Mouse (Mus musculus) embryonic facial prominence, embryonic 15.5 days (tissue): Measurements from ENCODE around the gene Pbld1. TPM values are rescaled to one million over a fixed set of nuclear protein-coding genes. Genes with fewer than 3 reads are reported as not detected.

Experiments
- ATAC-seq: fragments of 200-750 bp; cut with Nextera tagmentation; 2 replicates; pipeline ENCODE4 v1.8.0; 2017; ENCODE audit warnings: low read depth, moderate TSS enrichment; ENCODE audit not compliant: insufficient number of reproducible peaks, low FRiP score, low TSS enrichment
- H3K27ac ChIP-seq: fragments of 300-500 bp; sonication (generic); replicated peaks from 2 replicates; pipeline ENCODE4 v1.5.1; 2015; ENCODE audit warnings: mild to moderate bottlenecking, inconsistent platforms
- H3K27me3 ChIP-seq: fragments of 300-500 bp; sonication (generic); 2 replicates; pipeline ENCODE4 v1.6.1; 2015; ENCODE audit warnings: inconsistent platforms
- H3K36me3 ChIP-seq: fragments of 300-500 bp; sonication (generic); 2 replicates; pipeline ENCODE4 v1.6.1; 2015; ENCODE audit warnings: mild to moderate bottlenecking, inconsistent platforms
- H3K4me1 ChIP-seq: fragments of 300-500 bp; sonication (generic); 2 replicates; pipeline ENCODE4 v1.6.1; 2015; ENCODE audit warnings: inconsistent platforms
- H3K4me2 ChIP-seq: fragments of 300-500 bp; sonication (generic); replicated peaks from 2 replicates; pipeline ENCODE4 v1.6.1; 2015; ENCODE audit warnings: mild to moderate bottlenecking, inconsistent platforms
- H3K4me3 ChIP-seq: fragments of 300-500 bp; sonication (generic); replicated peaks from 2 replicates; pipeline ENCODE4 v1.5.1; 2015; ENCODE audit warnings: mild to moderate bottlenecking, inconsistent platforms
- H3K9ac ChIP-seq: fragments of 300-500 bp; sonication (generic); 2 replicates; pipeline ENCODE4 v1.6.1; 2015; ENCODE audit warnings: inconsistent platforms
- H3K9me3 ChIP-seq: fragments of 300-500 bp; sonication (generic); replicated peaks from 2 replicates; pipeline ENCODE4 v1.6.1; 2016; ENCODE audit warnings: inconsistent platforms
- WGBS: fragments of 180-500 bp; shearing (Covaris S2); methylation state at CpG from one replicate; pipeline ENCODE4 v1.1.7; 2015; 5-methylcytosine and 5-hydroxymethylcytosine counted together
- polyA plus RNA-seq: library from polyadenylated mRNA; unstranded; fragments of >200 nt; fragmentation: Nextera tagmentation; extraction: Ambion mirVana; gene quantifications from 2 replicates; pipeline ENCODE4 v1.2.1, GENCODE M21; 2015

Gene Pbld1
- polyA plus RNA-seq, 1 experiment from 2014 or later: 1.3 TPM

DNA sequence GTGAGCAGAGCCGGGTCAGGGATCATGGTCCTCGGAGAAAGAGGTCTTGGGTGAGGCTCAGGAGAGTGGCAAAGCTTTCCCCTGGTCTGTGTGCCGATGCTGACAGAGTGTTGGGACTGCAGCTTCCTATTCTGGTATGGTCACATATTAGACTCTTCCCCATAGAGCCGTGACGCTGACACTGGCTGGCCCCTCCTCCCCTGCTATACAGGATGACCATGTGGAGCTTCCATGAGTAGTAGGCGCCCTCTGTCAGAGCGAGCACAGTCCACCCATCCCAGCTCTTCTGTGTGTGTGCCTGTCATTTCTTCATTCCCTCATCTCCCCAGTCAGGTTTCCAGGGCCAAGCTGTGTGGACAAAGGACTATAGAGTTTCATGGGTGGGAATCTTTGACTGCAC lies 3.4 kb downstream of the Pbld1 start:
- Histone ChIP-seq H3K4me3 (no peak overlapping the region), H3K9ac (no peak overlapping the region), H3K27me3 (no peaks in the 10 kb centered on the region), H3K27ac (no peak overlapping the region), H3K4me2 (no peak overlapping the region), H3K9me3 (no peaks in the 10 kb centered on the region), H3K4me1 (no peaks in the 10 kb centered on the region), H3K36me3 (no peaks in the 10 kb centered on the region)
- 75% methylated on average over 7 of the region's 7 CpGs for WGBS
- no peak for ATAC-seq

DNA sequence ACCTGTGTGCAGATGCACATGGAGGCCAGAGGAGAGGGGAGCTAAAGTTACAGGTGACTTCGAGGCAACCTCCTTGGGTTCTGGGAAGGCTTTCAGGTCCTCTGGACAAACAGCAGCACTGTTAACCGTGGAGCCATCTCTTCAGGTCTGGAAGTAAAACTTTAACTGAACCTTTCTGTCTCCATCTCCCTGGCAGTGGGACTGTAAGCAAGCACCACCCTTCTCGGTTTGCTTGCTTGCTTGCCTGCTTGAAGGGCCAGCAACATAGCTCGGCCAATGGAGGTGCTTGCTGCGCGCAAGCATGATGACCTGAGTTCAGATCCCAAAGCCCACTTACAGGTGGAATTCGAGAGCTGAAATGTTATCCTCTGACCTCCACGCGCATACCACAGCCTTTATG lies 4.6 kb downstream of the Pbld1 start:
- Histone ChIP-seq H3K4me2 (no peak overlapping the region), H3K27me3 (no peaks in the 10 kb centered on the region), H3K9me3 (no peaks in the 10 kb centered on the region), H3K27ac (no peak overlapping the region), H3K4me3 (no peak overlapping the region), H3K4me1 (no peaks in the 10 kb centered on the region), H3K9ac (no peak overlapping the region), H3K36me3 (no peaks in the 10 kb centered on the region)
- no peak for ATAC-seq
- 71% methylated on average over 9 of the region's 9 CpGs for WGBS

DNA sequence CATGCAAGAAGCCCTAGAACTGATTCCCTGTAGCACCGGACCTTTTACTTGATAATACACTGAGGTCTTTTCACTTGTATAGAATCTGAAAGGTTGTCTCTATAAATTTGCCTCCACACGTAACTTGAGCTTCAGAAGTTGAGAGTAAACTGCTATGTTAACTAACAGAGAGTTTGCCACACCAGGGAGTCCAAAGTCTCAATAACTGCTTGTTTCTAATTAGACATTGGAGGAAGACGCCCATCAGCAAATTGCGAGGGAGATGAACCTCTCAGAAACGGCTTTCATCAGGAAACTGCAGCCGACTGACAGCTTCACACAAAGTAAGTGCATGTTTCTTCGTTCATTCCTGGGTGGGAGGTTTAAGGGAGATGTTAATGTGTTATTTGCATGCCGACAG lies 5.6 kb downstream of the Pbld1 start:
- no peak for ATAC-seq
- H3K4me2 ChIP-seq: no peak overlapping the region
- 47% methylated on average over 8 of the region's 8 CpGs for WGBS

DNA sequence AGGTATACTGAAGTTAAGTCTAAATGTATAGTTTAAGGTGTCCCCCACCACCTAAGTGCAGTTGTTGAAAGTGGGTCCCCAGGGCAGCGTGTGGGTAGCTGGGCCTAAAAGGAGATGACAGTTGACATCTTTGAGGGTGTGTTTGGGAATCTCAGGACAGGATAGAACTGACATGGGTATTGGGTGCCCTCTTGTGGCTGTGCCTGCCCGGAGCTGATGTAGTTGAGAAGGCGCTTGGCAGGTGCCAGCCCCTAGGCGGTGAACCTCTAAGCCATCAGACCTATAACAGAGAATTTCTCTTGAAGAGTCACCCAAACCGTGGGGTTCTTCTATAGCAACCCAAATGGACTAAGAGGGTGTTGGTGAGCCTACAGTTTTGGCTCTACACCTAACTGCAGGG lies 6.0 kb downstream of the Pbld1 start:
- ATAC-seq: no peak

More for the DNA sequence above, 5.6 kb downstream of the Pbld1 start:
- no peak overlapping the region for H3K9ac ChIP-seq
- H3K4me1 ChIP-seq: no peaks in the 10 kb centered on the region
- H3K9me3 ChIP-seq: no peaks in the 10 kb centered on the region
- no peaks in the 10 kb centered on the region for H3K27me3 ChIP-seq
- H3K36me3 ChIP-seq: no peaks in the 10 kb centered on the region
- H3K4me3 ChIP-seq: no peak overlapping the region
- H3K27ac ChIP-seq: no peak overlapping the region

DNA sequence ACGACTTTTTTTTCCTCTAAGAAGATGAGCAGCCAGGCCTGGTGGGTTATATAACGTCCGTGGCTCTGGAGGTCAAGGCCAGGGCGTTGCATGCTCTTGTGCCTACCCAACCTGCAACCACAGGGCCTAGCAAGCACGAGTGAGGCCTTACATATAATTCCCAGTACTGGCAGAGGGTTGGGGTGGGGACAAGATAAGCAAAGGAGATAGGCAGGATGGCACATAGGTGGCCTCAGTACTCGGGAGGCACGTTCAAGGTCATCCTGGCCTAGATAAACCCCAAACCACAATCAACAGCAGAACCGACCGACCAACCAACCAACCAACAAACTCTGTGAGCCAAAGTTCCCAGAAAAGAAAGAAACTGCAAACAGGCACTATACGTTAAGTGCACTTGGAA lies 26.3 kb downstream of the Pbld1 start:
- no peak overlapping the region for H3K4me3 ChIP-seq
- H3K9ac ChIP-seq: no peak overlapping the region
- H3K4me1 ChIP-seq: peaks cover 14% of the 10 kb centered on the region
- ATAC-seq: no peak
- no peak overlapping the region for H3K4me2 ChIP-seq
- WGBS: 83% methylated on average over 10 of the region's 10 CpGs
- no peaks in the 10 kb centered on the region for H3K9me3 ChIP-seq
- no peak overlapping the region for H3K27ac ChIP-seq
- H3K27me3 ChIP-seq: 0 out of 2 replicates have a peak, but pooled peaks cover 5% of the 10 kb centered on the region
- no peaks in the 10 kb centered on the region for H3K36me3 ChIP-seq

More for the DNA sequence above, 6.0 kb downstream of the Pbld1 start:
- WGBS: 8% methylated on average over 5 of the region's 5 CpGs
- Histone ChIP-seq H3K4me1 (no peaks in the 10 kb centered on the region), H3K4me3 (no peak overlapping the region), H3K4me2 (no peak overlapping the region), H3K27me3 (no peaks in the 10 kb centered on the region), H3K9ac (no peak overlapping the region), H3K27ac (no peak overlapping the region), H3K36me3 (no peaks in the 10 kb centered on the region), H3K9me3 (no peaks in the 10 kb centered on the region)

DNA sequence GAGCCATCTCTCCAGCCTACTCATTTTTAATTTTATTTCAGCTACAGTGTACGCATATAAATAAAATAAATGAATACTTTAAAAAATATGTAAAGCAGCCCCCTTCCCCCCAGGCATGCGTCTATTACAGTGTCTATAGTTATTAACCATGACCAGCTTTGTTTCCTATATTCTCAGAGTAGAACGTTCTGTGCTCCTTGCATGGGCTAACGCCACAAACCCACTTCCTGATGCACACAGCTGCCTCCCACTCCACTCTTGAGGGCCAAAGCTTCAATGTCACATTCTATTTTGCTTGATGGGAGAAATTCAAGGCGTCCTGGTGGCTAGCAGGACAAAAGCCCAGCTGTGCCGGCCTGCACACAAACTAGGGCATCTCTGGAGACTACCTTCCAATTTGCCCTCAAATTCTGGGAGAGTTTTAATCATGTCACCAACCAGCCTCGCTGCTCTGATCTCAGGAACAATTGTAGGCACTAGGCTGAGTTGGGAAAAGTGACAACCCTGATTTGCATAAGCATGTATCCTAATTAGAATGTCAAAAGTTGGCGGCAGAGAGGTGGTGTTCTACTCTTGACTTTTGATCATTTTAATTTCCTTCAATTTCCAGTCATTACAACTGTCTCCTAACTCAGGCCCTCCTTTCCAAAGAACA lies 29.3 kb downstream of the Pbld1 start:
- no peaks in the 10 kb centered on the region for H3K9me3 ChIP-seq
- H3K4me2 ChIP-seq: peak overlapping the region; percentile 52
- H3K27me3 ChIP-seq: 0 out of 2 replicates have a peak, but pooled peaks cover 5% of the 10 kb centered on the region
- H3K4me3 ChIP-seq: peak overlapping the region; percentile 29
- H3K4me1 ChIP-seq: peaks cover 14% of the 10 kb centered on the region
- H3K27ac ChIP-seq: peak overlapping the region; percentile 34; the same call in 1 of the 2 replicates
- ATAC-seq: no peak
- WGBS: 25% methylated on average over 8 of the region's 8 CpGs
- H3K36me3 ChIP-seq: no peaks in the 10 kb centered on the region
- no peak overlapping the region for H3K9ac ChIP-seq

DNA sequence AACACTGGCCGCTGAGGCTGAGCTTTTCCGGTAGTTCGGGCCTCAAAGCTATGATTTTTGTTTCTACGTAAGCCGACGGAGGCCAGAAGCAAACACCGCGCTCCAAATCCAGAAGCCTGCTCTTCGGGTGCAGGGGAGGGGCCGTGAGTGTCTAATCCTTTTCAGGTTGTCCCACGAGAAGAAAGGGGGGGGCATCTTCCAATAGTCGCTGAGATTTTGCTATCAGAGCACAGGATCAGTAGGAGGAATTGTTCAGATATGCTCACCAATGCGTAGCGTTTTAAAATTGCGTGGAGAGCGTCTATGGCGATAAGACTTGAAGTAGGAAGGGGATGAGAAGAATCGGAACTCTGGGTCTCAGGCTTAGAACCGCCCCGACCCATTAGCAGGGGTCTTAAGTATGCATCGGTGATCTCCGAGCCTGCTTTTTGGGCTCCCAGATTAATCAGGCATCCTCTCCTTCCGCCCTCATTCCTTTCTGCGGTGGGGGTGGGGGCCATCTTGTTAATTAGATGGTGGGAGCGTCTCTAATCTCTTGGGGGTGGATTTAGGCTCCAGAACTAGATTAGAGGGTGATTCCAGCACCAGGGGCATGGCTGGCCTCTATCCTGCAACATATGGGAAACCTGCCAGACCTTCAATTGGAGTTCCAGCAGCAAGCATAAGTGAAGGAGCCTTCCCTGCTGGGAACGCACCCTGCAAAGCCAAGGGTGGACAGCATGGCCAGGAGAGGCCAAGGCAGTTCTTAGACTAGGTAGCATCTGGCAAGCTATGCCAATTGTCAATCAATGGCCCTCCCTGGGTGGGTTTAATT lies 30.0 kb downstream of the Pbld1 start:
- peaks cover 14% of the 10 kb centered on the region for H3K4me1 ChIP-seq
- H3K27me3 ChIP-seq: 0 out of 2 replicates have a peak, but pooled peaks cover 5% of the 10 kb centered on the region
- H3K36me3 ChIP-seq: no peaks in the 10 kb centered on the region
- WGBS: 6% methylated on average over 26 of the region's 26 CpGs
- peak overlapping the region; percentile 52 for H3K4me2 ChIP-seq
- ATAC-seq: no peak
- H3K27ac ChIP-seq: no peak overlapping the region
- H3K4me3 ChIP-seq: peak overlapping the region; percentile 29
- H3K9ac ChIP-seq: no peak overlapping the region
- no peaks in the 10 kb centered on the region for H3K9me3 ChIP-seq

DNA sequence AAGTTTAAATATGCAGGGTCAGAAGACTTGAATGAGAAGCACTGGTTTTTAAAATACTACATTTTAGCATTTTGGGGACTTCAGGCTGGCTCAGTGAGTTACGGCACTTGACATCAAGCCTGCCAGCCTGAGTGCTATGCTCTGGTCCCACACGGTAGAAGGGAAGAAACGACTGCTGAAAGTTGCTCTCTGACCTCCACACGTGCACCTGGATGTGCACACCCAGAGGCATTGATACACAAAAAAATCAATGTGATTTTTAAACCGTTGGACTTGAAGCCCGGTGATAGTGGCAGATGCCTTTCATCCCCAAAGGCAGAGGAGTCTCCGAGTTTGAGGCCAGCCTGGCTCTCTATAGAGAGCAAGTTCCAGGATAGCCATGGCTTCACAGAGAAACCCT lies 32.0 kb downstream of the Pbld1 start:
- ATAC-seq: no peak
- H3K9ac ChIP-seq: no peak overlapping the region
- H3K4me1 ChIP-seq: peaks cover 14% of the 10 kb centered on the region
- H3K4me3 ChIP-seq: no peak overlapping the region
- H3K27ac ChIP-seq: no peak overlapping the region
- H3K27me3 ChIP-seq: 0 out of 2 replicates have a peak, but pooled peaks cover 5% of the 10 kb centered on the region
- no peaks in the 10 kb centered on the region for H3K36me3 ChIP-seq
- H3K4me2 ChIP-seq: no peak overlapping the region
- 70% methylated on average over 7 of the region's 7 CpGs for WGBS
- H3K9me3 ChIP-seq: no peaks in the 10 kb centered on the region

DNA sequence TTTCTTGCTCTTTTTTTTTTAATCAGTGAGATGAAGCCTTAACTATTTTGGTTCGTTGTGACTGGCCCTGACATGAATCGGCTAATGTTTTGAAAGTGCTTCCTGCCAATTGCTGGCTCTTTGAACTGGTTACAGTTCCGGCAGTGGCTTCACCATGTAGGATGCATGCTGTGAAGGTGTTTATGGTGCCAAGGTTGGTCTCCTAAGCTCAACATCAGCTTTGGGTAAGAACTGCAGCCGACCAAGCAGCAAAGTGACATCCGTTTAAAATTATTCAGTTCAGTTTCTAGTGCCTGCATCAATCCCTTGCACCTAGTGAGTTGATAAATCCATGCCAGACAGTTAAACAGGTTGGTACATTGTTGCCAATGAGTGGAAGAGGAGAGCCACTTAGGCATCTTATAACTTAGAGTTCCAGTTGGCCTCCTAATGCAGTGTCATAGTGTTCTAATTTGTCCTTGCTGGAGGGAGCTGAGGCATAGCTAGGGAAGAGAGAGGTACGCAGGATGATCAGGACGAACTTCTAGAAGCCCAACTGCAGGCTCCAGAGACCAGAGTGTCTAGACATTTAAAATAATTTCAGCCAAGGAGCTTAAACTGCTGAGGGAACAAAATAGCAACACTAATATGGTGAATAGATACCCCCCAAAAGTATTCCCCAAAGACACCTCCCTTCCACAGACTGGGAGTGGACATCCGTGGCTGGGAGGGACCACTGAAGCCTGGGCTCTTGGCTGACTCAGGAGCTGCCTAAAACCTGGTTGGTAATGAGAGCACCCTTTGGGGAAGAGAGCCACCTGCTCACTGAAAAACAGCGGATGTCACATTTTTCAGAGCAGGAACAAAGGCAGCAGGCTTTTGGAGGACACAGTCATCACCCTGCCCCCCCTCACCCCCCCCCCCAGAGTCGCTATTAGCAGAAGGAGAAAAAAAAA lies 32.9 kb downstream of the Pbld1 start:
- no peaks in the 10 kb centered on the region for H3K36me3 ChIP-seq
- H3K4me3 ChIP-seq: no peak overlapping the region
- WGBS: 62% methylated on average over 10 of the region's 10 CpGs
- H3K27ac ChIP-seq: no peak overlapping the region
- H3K9me3 ChIP-seq: no peaks in the 10 kb centered on the region
- peaks cover 14% of the 10 kb centered on the region for H3K4me1 ChIP-seq
- H3K4me2 ChIP-seq: no peak overlapping the region
- peaks cover 11% of the 10 kb centered on the region; the same call in 1 of the 2 replicates for H3K27me3 ChIP-seq
- H3K9ac ChIP-seq: no peak overlapping the region
- ATAC-seq: no peak

DNA sequence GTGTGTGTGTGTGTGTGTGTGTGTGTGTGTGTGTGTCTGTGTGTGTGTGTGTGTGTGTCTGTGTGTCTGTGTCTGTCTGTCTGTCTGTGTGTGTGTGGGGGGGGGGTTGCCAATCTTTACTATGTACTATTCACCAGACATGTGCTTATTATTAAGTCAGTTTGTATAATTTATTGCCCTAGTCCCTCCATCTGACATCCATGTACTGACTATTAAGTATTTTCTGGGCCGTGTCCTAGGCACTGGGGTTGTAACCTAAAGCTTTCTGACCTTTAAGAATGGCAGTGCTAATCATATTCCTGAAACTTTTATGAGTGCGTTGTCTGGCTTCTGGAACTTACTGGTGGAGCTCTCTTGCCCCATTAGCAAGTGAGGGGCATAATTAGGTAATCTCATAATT lies 36.8 kb downstream of the Pbld1 start:
- Histone ChIP-seq H3K4me2 (no peak overlapping the region), H3K9ac (no peak overlapping the region), H3K9me3 (no peaks in the 10 kb centered on the region), H3K36me3 (no peaks in the 10 kb centered on the region), H3K27me3 (peaks cover 15% of the 10 kb centered on the region), H3K27ac (no peak overlapping the region), H3K4me1 (peaks cover 11% of the 10 kb centered on the region; the same call in 1 of the 2 replicates), H3K4me3 (no peak overlapping the region)
- ATAC-seq: no peak
- 52% methylated on average over 2 of the region's 2 CpGs for WGBS

DNA sequence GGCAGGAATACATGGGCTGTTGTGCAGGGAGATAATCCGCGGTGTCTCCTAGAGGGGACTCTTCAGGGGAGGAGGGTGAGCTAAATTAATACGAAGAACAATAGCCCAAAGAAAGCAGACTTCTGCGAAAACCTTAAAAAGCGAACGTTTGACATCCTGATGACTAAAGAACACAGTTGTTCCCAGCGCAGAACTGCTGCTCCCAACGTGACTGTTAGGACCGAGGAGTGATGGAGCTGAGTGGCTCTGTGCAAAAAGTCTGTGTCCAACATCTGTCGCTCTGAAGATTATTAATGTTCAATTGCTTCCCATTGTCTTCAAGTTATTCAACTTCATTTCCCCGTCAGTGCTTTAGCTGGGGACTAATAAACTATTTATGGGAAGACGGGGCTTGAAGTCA lies 38.2 kb downstream of the Pbld1 start:
- no peak for ATAC-seq
- peaks cover 15% of the 10 kb centered on the region for H3K27me3 ChIP-seq
- H3K36me3 ChIP-seq: no peaks in the 10 kb centered on the region
- peaks cover 11% of the 10 kb centered on the region; the same call in 1 of the 2 replicates for H3K4me1 ChIP-seq
- H3K4me3 ChIP-seq: no peak overlapping the region
- WGBS: 62% methylated on average over 12 of the region's 12 CpGs
- no peak overlapping the region for H3K9ac ChIP-seq
- H3K27ac ChIP-seq: no peak overlapping the region
- no peaks in the 10 kb centered on the region for H3K9me3 ChIP-seq
- no peak overlapping the region for H3K4me2 ChIP-seq
